Mouse (Mus musculus): Measurements from ENCODE around the gene Zbtb6.

Gene Zbtb6

GRCm38 (mm10) chr2:37442611-37443591 lies at the start of gene Zbtb6, which contains the start of the genes Zbtb26 and Rabgap1:
TSS of gene Zbtb6 (minus strand) at chr2:37443171.
TSS of gene Zbtb26 (minus strand) at chr2:37443135.
TSS of gene Rabgap1 (plus strand) at chr2:37443279.
- DNase-seq (ENCODE audit: low read depth, low spot score), result peak; percentile 82

DNA sequence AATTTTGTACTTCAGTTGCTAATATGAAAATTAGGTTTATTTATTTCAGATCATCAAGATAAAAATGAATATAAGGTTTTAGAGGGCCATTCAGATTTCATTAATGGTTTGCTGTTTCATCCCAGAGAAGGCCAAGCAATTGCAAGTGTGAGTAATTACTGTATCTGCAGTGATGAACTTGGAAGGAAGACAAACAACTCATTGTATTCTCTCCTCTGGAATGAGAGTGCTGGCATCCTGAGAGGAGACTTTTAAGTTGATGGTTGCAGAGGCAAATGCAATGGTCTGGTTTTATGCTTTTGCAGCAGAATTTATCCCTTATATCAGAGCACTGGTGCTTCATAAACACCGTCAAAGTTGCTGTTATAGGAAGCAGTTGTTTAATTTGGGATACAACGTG lies 46.0 kb upstream of the Zbtb6 start:
- no peak for DNase-seq (ENCODE audit: low read depth, low spot score)

GRCm38 (mm10) chr2:37486408-37486807 lies 43.4 kb upstream of the Zbtb6 start:
- no peak for DNase-seq (ENCODE audit: low read depth, low spot score)

DNA sequence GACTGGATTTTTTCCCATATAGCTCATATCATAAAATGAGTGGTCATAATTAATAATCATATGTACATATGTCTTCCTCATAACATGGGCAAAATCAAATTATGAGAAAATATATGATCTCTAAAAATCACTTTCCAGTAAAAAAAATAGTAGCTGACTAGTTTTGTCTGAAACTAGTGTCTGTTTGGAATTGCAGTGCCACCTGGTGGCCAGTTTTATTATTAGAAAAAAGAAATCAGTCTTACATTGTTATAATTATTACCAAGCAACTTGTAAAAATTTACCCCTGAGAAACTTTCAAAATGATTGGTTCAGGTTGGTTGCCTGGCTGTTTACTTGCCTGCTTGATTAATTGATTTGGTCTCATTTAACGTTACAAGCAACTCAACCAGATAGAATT lies 42.4 kb upstream of the Zbtb6 start:
- peak; percentile 23 for DNase-seq (ENCODE audit: low read depth, low spot score)

DNA sequence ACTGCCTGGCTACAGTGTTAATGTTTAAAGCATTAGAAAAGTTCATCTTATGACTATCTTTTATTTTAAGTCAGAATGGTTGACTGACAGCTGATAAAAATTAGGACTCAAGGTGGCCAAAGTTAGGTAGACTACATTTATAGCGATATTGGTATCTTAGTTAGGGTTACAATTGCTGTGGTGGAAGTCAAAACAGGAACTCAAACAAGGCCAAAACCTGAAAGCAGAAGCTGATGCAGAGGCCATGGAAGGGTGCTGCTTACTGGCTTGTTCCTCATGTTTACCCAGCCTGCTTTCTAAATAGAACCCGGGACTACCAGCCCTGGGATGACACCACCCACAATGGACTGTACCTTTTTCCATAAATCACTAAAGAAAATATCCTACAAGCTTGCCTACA lies 41.2 kb upstream of the Zbtb6 start:
- no peak for DNase-seq (ENCODE audit: low read depth, low spot score)

- no peak for DNase-seq (ENCODE audit: low read depth, low spot score)
Observed at GRCm38 (mm10) chr2:37480039-37480438, 37.1 kb upstream of the Zbtb6 start.

DNA sequence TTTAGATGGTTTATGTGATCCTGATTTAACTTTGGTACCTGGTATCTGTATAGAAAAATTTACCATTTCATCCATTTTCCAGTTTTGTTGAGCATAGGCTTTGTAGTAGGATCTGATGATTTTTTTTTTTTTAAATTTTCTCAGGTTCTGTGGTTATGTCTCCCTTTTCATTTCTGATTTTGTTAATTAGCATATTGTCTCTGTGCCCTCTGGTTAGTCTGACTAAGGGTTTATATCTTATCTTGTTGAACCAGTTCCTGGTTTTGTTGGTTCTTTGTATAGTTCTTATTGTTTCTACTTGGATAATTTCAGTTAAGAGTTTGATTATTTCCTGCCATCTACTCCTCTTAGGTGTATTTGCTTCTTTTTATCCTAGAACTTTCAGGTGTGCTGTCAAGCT lies 36.6 kb upstream of the Zbtb6 start:
- no peak for DNase-seq (ENCODE audit: low read depth, low spot score)

DNA sequence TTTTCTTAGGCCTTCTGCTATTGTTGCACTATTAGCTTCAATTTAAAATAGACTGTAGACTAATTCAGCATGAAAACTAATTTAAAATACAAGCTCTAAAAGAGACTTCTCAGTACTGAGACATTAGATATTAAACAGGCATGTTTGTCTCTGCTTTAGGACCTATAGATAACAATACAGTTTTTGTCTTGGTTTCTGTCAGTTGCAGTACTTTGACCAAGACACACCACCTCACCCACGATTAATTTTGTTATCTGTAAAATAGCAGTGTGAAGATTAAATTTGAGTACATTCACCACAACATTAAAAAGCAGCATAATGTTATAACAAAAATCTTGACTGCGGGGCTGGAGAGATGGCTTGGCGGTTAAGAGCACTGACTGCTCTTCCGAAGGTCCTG lies 23.3 kb upstream of the Zbtb6 start:
- DNase-seq (ENCODE audit: low read depth, low spot score), result no peak

- no peak for DNase-seq (ENCODE audit: low read depth, low spot score)
Observed at GRCm38 (mm10) chr2:37460707-37461106, 17.7 kb upstream of the Zbtb6 start.

- DNase-seq (ENCODE audit: low read depth, low spot score), result no peak
Observed at GRCm38 (mm10) chr2:37452376-37452760, 9.4 kb upstream of the Zbtb6 start.

- peak; percentile 85 for DNase-seq (ENCODE audit: low read depth, low spot score)
Observed at GRCm38 (mm10) chr2:37451667-37452375, 8.8 kb upstream of the Zbtb6 start.

GRCm38 (mm10) chr2:37431609-37432008 lies 11.4 kb downstream of the Zbtb6 start:
- DNase-seq (ENCODE audit: low read depth, low spot score), result no peak

DNA sequence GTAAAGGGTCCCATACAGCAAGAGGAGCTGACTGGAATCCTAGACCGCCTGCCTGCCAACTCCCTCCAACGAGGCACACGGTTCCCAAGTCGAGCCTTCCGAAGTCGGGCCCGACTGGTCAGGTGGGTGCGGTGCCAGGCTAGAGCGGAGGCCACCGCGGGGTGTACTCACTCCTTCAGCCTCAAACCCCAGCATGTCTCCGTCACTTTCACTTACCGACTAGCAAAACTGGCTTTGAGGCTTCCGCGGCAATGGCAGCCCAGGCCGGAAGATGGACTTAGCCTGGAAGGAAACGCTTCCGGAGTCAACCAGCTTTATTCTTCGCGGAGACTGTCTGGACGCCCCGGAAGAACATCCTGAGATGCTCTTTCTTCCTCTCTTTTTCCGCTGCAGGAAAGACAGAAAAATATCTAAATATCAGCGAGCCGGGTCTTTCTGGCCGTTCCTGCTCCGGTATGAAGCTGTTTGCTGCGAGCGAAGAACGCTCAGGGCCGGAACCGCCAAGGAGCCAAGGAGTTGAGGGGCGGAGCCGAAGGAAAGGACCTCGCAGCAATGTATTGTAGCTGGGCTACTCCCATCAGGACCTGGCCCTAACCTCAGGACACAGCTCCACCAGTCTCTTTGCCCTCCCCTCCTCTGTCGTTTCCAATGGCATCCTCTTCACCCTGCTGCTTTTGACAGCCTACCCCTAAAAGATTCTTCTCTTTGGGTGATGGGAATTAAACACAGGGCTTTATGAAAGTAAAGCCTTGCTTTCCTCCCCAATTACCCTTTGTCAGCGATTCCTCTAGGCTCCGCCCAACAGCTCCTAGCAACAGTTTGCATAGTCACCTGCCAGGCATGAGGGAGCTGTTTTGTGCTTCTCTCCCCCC lies 12.1 kb downstream of the Zbtb6 start:
- DNase-seq (ENCODE audit: low read depth, low spot score), result peak; percentile 84

DNA sequence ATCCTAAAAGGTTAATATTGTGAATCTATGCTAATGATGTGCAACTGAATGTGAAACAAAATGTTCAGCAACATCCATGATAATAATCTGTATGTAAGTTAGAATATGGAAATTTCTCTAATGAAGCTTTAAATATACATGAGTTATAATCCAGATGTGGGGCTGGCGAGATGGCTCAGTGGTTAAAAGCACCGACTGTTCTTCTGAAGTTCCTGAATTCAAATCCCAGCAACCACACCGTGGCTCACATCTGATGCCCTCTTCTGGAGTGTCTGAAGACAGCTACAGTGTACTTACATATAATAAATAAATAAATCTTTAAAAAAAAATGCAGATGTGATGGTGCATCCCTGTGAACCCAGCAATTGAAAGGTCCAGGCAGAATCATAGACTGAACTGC lies 19.3 kb downstream of the Zbtb6 start:
- DNase-seq (ENCODE audit: low read depth, low spot score), result no peak

DNA sequence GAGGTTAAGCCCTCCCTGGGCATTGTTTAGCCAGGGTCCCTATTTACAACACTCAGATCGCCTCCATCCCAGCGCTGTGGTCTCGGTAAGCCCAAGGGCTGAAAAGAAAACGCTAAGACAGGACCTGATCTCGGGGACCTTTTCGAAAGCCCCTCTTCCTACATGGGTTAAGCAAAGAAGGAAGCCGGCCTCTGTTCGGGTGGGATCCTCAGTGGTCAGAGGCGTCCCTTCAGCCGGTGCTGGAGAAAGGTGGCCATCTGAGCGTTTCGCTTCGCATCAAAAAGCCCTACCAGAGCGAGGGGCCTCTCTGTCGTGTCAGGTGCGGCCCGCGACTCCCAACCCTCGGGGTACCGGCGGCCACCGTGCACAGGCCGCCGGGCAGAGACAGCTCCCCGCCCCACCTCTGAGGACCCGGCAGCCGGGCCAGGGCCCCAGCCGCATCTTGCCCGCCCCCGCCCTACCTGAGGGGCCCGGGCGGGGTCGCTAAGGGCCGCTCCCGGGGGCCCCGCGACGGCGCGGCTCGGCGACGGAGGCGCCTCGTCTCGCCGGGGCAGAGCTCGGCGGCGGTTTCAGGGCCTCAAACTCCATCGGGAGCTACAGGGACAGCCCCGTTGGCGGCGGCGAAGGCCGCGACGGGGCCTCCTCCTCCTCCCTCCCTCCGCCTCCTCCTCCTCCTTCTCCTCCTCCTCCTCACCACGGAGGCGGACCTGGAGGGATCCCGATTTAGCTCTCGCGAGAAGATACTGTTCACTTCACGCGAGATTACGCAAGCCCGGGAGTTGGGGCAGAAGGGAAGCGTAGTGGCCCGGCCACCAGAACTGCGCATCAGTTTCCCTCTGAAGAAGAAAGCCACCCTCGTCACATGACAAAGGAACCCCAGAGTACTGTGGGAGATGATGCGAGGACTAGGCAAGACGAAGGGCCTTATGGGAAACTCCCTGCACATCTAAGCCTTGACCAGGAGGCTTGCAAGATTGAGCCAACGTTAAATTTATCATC lies 20.4 kb downstream of the Zbtb6 start, which contains the start of gene Rc3h2:
Gene Rc3h2 (minus strand): TSS at position 598 of the 999 bp plus-strand sequence.
- peak; percentile 88 for DNase-seq (ENCODE audit: low read depth, low spot score)

DNA sequence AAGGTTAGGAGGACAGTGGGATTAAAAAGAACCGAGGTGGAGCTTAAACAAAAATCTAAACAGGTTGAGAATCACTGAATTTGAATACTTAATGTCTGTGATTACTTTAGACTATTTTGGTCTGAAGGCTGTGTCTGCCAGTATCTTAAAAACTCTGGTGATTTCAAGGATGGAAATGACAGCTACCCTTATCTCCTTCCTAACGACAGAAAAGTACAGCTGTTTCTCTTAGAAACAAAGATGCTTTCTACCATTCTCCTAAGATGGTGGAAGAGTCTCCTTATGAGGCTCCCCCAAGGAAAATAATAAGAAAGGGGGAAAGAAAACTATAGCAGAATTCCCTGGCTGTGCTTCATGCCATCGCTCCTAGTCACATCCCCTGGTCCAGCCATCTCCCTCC lies 21.1 kb downstream of the Zbtb6 start:
- DNase-seq (ENCODE audit: low read depth, low spot score), result no peak

- no peak for DNase-seq (ENCODE audit: low read depth, low spot score)
Observed at GRCm38 (mm10) chr2:37395539-37395938, 47.4 kb downstream of the Zbtb6 start.

- DNase-seq (ENCODE audit: low read depth, low spot score), result no peak
Observed at GRCm38 (mm10) chr2:37382921-37383320, 60.0 kb downstream of the Zbtb6 start.

DNA sequence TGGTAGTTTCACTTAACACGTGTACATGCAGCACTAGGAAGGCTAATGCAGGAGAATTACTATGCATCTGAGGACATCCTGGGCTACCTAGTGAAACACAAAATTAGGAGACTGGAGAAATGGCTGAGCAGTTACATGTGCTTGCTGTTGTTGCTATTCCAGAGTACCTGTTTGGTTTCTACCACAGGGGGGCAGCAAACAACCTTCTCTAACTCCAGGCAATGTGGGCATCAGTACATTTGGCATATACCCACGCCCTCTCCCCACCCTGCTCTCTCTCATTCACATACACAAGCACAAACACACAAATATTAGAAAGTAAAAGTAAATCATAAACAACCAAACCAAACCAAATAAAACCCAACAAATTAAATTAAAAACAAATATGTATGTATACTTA lies 62.8 kb downstream of the Zbtb6 start:
- DNase-seq (ENCODE audit: low read depth, low spot score), result peak; percentile 28

DNA sequence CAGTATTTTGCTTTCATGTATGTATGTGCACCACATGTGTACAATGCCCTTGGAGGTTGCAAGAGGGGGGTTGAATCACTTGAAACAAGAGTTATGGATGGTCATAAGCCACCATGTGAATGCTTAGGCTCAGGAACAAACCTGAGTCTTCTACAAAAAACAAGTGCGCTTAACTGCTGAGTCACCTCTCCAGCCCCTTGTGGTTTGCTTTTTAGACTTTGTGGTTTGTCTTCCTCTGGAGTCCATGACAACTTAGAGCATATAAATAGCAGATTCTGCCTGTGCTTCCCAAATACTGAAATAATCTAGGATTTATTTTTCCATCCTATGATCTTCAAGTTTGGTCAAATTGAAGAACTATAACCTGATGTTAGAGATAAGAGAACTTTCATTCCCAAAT lies 67.0 kb downstream of the Zbtb6 start:
- DNase-seq (ENCODE audit: low read depth, low spot score), result no peak

All from retina, adult 2 months (tissue).